Mouse (Mus musculus) adrenal gland (tissue): ENCODE results near the gene 4930402F06Rik.

Source experiments
- intact Hi-C: fragments of 180-260 bp; cut with DNase I; formaldehyde crosslinking; loops from one replicate; pipeline ENCODE4 v1.15.1; 2025

Gene 4930402F06Rik

DNA sequence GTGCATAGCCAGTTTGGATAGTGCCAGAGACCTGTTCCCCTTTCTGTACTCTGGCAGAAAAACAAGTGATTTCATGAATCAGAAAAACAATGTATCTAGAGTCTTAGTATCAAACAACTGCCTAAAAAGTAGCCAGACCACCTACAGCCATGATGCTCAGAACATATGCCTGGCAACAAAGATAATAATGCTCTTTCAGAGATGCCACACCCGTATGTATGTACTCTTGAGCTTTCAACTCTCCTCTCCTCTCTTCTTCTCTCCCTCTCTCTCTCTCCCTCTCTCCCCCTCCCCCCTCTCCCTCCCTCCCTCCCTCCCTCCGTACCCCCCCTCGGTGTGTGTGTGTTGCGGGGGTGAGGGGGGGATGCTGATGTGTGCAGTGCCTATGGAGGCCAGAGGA lies 22.3 kb upstream of the 4930402F06Rik start:
- intact Hi-C loops = no loop called here

DNA sequence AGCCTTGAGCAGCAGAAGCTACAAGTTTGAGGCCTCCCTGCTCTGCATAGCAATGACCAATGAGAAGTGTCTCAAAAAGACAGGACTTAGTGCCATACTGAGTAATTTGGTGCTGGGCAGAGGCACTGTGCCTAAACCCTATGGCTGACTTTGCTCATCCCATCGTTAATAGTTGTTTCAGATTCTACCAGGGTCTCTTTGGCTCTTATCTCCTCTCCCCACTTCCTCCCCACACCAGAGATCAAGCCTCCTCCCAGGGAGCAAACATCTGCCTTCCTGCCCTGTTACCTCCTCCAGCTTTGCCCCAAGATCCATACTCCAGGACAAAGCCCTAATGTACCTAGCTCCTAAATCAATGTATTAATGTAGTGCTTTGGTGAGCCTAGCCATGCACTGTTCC lies 20.3 kb upstream of the 4930402F06Rik start:
- intact Hi-C loops = no loop called here

DNA sequence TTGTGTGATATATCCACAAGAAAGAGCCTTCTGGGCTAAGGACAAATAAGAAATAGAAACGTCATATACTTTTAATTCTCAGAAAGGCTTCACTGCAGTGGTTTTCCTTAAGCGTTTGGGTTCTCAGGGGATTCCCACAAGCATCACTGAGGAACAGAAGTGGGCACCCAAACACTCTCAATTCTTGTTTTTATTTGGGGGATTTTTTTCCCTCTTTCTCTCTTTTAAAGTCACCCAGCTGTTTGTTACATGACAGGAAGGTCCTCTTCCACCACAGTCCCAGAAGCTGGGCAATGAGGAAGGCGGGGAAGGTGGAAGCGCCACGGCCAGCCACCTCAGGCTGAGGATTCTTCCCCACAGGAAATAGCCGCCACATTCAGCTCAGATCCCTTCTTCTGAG lies 19.5 kb upstream of the 4930402F06Rik start:
- intact Hi-C loops = no loop called here

DNA sequence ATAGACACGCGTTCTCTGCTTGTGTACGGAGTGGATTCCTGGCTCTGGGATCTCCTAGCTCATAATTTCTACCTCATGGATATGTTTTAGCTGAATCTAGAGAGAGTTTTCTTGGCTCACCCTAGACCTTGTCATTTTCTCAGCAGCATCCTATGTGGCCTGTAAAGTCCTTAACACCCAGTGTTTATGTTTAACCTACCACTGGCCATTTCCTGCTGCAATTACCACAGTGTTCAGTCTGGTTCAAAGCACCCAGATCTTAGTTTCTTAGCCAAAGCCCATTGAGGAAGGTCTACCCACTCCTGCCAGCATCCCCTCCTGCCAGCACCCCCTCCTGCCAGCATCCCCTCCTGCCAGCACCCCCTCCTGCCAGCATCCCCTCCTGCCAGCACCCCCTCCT lies 15.8 kb upstream of the 4930402F06Rik start:
- intact Hi-C loops = no loop called here

DNA sequence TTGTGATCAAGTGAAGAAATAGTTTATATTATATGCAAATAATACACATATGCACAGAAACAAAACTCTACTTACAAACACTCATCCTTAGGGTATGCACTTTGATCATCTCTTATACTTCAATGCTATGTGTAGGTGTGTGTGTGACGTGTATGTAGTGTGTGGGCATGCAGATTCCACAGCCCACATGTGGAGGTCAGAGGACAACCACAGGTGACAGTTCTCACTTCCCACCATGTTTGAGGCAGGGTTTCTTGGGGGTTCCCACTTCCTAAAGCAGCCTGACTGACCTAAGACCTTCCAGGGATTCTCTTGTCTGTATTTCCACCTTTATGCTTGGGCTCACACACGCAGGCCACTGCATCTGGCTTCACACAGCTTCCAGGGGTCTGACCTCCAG lies 15.3 kb upstream of the 4930402F06Rik start:
- intact Hi-C loops = no loop called here

DNA sequence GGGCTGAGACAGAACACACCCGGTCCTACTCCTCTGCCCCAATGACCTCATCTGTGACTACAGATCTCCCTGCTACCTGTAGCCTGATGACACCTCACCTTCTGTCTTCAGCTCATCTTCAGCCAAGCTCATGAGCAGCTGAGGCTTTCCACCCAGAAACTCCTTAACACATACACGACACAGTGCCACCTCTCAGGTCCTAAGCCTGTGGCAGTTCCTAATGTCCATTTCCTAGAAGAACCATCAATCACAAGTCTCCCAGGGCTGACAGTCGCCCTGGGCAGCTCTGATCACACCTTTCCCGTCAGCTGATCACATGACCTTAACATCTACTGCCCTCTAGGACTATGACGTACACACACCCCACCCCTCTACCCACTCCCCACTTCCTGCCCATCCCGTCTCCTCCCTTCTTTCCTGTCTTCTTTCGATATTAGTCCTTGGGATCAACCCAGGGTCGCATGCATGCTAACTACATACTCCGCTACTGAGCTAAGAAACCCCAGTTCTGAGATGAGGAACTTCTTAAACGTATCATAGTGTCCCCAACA lies 14.7 kb upstream of the 4930402F06Rik start:
- intact Hi-C loops = no loop called here

DNA sequence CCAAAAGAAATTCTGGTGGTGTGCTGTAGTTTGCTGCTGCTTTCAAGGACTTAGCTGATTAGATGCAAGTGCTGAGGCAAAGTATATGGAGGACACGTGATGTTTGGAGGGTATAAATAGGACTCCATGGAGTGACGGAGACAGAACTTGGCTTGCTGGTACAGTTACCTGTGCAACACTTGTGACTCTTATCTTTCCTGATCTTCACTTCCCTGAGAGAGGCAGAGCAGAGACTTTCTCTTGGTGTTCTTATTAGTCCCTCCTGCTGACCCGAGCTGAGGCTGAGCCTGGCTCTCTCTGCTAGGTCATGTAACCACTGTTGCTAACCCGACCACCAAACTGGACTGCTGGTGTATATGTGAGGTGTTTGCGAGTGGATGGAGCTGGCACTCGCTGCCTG lies 12.5 kb upstream of the 4930402F06Rik start:
- intact Hi-C loops = no loop called here

DNA sequence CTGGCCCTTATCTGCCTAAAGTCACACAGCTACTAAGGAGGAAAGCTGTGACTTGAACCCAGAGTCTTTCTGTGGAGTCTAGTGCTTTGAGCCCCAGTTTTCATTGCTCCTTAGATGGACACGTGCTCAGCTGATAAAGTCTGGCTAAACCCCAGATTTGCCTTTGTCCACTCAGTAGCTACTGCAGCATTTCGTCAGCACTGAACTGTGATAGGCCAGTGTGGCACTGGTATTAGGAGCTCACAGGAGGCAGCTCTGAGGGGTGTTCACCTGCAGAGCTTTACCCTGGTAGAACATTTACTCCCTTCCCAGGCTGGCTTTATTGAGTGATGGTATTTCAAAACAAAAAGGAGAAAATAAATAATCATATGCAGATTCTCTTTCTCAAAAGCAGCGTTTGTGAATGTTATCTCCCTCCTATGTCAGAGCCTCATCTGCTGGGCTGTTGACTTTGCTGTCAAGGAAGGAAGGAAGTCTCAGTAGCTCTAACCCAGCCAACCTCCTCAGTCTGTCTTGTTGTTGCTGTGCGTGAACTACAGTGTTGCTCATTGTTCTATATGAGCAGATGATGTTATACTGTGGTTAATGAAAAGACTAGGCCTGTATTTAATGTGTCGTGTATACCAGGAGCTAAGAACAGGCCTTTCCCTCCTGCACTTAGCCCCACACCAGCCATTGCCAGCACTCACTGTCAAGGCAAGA lies 11.6 kb upstream of the 4930402F06Rik start:
- intact Hi-C loops = no loop called here

DNA sequence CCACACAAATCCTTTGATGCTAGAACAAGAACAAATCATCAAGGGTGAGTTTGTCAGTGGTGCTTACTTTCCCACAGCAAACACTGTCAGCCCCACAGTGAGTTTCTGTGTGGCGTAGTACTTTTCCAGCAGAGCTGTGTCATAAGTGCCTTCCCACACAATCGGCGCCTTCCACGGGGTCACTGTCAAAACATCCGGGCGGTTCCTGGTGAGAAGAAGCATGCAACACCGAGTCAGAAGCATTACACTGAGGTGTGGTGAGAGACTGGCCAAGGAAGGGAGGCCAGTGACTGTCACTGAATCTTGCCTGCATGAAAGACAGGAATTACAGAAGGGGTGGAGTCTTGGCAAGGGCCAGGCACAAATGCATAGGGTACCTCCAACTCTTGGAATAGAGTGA lies 10.9 kb upstream of the 4930402F06Rik start:
- intact Hi-C loops = no loop called here

DNA sequence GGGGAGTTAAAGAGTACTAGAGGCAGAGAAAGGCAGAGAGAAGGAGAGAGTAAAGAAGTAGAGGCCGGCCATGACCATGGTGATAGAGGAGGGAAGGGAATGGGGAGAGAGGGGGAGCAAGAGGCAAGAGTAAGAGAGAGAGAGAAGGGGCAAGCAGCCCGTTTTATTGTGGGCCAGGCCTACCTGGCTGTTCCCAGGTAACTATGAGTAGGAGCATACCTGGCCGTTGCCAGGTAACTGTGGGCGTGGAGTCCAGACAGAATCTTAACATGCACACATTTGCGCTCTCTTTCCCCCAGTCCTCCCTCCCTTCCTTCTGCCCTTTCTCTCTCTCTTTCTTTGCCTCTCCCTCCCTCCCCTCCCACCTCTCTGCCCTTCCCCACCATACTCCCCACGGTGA lies 10.3 kb upstream of the 4930402F06Rik start:
- intact Hi-C loops = no loop called here

DNA sequence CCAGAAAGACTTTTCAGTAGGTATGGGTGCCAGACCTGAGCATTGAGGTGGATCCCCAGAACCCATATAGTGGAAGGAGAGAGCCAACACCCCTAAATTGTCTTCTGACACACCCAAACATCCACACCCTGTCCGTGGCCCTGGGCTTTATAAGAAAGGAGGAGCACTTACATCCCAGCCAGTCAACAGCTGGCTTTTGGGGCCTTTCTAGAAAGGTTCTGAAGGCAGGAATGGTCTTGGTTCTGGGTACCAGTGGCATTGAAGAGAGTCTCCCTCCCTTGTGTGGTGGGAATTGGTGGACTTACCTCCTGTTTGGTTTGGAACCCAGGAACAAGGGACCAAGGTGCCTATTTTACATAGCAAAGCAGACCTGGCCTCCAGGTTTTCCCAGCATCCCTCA lies 9.6 kb upstream of the 4930402F06Rik start:
- intact Hi-C loops = no loop called here

DNA sequence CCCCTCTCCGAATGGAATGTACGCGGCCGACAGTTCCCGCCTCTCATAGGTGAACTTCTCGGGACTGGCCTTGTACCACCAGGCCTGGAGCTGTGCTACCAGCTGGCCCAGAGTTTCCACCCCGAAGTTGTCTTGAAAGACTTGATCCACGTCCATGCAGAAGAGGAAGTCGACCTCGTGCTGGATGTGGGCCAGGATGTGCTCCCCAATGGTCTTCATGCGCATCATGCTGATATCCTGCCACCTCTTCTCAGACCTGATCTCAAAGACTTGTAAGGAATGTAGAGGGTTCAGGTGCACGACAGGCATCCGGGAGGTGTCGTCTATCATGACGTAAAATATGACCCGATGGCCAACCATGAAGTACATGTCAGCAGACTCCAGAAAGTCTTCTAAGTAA lies 5.4 kb upstream of the 4930402F06Rik start:
- intact Hi-C loops = no loop called here

DNA sequence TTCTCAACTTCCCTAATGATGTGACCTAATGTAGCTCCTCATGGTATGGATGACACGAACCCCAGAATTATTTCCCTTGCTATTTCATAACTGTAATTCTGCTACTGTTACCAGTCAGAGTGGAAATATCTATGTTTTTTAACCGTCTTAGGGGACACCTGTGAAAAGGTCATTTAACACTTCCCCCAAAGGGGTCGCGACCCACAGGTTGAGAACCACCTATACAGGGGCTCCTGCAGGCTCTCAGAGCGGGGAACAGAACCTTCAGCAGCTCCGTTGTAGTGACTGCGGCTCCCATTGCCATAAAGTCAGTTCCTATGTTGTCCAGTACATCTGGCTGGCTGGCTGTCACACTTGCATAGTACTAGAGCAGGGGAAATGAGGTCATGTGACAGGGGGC lies 3.8 kb upstream of the 4930402F06Rik start:
- intact Hi-C loops = no loop called here

DNA sequence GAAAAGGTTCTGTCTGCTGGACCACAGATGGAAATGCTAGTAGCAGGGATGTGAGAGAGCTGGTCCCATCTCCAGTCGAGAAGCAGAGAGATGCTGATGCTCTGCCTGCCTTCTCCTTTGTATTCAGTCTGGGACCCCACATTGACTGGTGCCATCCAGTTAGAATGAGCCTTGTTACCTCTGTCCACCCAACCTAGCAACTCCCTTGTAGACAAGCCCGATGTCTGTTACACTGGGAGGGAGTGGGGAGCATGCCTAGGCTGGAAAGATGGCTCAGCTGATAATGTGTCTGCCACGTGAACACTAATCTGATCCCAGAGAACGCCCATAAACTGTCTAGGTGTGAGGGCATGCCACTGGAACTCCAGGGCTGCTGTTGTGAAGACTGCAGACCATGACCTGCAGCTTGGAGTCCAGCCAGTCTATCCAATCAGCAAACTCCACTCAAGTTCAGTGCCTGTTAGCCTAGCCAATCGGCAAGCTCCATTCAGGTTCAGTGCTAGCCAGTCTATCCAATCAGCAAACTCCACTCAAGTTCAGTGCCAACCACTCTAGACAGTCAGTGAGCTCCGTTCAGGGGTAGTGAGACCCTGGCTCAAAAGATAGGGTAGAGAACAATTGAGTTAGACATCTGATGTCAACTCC lies 1.3 kb upstream of the 4930402F06Rik start:
- intact Hi-C loops = loop anchor here (5.0 kb wide), 1 partner anchor 41 kb away; no protein-coding TSS in a partner anchor

DNA sequence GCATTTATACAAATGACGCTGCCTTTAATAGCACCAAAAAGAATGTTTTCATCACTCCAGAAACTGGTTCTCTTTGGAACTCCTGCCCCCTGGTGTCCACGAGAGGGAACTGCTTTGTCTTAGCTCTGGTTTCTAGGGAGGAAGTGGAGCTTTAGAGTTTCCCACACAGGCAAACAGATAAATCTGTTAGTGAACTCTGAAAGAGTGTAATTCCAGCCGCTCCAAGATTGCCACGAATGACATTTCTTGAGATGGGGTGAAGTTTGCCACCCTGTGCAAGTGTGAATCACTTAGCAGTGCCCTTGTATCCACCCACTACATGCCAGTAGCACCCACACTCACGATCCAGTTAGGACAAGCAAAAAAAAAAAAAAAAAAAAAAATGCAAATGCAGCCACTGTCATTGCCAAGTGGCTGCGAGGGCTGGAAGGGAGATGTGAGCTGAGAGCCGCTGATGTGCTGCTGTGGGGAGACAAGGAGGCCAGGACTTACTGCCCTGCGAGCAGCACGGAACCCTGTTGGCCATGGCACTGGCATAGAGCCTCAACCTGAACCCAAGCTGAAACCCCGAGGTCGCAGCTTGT lies 707 bp upstream of the 4930402F06Rik start:
- intact Hi-C loops = loop anchor here (2.0 to 5.0 kb wide), 2 partner anchors 40 to 99 kb away; no protein-coding TSS in a partner anchor

DNA sequence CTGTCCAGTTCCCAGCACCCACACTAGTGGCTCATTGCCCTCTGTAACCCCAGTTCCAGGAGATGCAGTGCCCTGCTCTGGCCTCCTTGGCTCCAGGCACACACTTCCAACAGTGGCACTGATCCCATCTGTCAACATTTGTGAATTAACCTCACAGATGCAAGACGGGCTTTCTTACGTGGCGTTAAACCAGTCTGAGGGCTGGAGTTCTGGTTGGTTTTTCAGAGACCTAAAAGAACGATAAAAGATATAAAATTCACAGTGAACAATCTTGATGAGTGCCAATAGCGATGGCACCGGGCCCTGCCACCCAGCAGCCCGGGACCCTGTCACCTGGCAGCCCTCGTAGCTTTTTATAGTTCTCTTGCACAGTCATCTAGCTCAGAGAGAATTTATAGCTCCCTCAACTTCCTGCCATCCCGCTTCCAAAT lies 11.5 kb downstream of the 4930402F06Rik start:
- intact Hi-C loops = no loop called here

DNA sequence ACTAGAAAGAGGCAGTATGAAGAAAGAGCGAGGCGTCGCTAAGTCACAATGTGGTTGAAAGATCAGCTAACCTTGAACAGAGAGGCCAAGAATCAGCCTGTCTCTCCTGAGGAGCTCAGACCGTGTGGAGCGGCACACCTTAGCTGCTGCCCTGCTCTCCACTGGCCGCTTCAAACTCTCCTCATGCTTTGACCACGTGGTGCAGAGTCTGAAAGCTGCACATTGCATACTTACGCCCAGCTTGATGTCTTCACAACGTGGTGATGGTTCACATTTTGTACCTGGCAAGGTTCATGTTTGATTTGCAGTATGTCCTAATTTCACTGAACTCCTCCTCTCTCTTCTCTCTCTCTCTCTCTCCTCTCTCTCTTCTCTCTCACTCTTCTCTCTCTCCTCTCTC lies 17.7 kb downstream of the 4930402F06Rik start:
- intact Hi-C loops = no loop called here

DNA sequence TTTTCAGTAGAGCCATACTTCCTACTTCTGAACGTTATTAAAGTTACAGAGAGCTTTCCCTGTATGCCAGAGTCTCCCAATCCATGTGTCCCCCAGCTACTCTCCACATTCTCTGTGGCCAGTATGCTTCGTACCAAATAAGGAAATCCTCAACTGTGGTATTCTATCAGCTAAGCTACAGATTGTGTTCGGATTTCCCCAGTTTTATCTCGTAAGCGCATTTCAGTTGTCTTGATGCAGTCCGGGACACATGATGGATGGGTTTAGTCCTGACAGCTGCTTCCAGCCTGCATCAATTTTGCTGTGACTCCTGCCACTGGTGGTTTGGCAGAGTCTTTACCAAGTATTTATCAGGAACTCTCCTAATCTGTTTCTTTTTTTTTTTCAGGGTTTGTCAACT lies 19.4 kb downstream of the 4930402F06Rik start:
- intact Hi-C loops = no loop called here

DNA sequence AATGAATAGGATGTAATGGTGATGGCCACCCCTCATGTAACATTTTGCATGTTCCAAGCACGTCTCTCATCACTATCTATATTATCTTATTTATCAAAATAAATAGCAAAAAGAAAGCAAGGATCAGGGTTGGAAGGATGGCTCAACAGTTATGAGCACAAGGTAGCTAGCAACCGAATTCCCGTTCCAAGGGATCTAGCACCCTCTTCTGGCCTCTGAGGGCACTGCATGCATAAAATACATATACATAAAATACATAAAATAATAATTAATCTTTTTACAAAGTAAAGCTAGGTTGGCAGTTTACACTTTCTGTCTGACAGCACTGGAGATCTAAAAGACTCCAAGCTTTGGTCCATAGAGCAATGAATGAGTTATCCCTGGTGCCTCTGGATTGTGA lies 24.0 kb downstream of the 4930402F06Rik start:
- intact Hi-C loops = no loop called here

DNA sequence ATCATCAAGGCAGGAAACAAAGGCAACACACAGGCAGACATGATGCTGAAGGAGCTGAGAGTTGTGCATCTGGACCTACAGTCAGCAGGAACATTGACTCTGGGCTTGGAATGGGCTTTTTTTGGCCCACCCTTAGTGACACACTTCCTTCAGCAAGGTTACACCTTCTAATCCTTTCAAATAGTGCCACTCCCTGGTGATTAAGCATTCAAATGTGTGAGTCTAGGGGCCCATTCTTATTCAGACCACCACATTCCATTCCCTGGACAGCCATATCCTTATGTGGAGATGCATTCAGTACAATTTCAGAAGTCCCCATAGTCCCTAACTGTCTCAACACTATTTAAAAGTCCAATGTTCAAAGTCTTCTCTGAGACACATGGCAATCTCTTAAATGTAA lies 26.3 kb downstream of the 4930402F06Rik start:
- intact Hi-C loops = no loop called here

DNA sequence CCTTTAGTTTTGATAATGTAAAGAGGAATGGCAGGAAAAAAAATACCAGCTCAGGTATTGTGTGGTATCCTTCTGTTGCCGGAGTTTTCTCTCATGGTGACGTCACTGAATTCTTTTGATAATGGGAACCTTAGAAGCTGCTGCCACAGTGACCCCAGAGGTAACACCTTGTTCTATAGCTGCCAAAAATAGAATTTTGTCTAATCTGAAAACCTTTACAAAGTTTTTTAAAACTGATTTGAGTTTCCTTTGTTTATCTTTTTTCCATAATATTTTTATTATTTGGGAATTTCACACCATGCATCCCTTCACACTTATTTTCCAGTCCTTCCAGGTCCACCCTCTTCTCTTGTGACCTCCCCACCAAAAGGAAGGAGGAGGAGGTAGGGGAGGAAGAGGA lies 29.3 kb downstream of the 4930402F06Rik start, which contains the start of gene 4930568D16Rik:
Gene 4930568D16Rik, minus strand, starts transcription at position 101 of the 400 bp plus-strand sequence.
- intact Hi-C loops = no loop called here

DNA sequence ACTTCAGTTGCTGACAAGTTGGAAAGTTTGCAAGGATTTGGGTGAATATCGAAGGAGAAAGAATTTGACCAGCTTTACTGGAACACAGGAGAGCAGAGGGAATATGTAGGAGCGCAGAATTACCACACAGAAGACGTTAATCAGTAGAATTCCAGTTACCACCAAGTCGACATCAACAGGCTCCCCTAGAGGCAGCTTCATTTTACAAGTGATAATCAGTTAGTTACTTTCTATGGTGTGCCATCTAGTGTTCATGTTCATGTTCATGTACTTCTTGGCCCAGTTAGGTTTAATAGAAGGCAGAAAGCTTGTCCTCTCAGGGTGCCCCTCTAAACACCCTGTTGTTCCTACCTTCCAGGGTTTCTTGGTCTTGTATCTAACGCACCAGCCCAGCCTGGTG lies 47.8 kb downstream of the 4930402F06Rik start:
- intact Hi-C loops = loop anchor here (1.0 kb wide), 1 partner anchor 51 kb away; no protein-coding TSS in a partner anchor
